In genomic region chr3:119763772-119764171, GRCm38 (mm10) we compare ENCODE assay signal across 14 mouse cellular contexts.
"Had no signal": no experiment of that assay in that cellular context is flagged by ENCODE, and none has a peak within 500 bp of the region (broad histone marks: within the 10 kb centered on the region; RNA-seq: fewer than 3 reads in every experiment).

No protein-coding gene starts in this region.

- H3K27me3 ChIP-seq: megakaryocyte, embryonic 14.5 days; midbrain, embryonic 13.5 days; midbrain, embryonic 15.5 days; neural tube, embryonic 12.5 days; stomach, embryonic 15.5 days had no signal

- ATAC-seq: midbrain, embryonic 13.5 days; midbrain, embryonic 15.5 days had no signal

- H3K4me3 ChIP-seq: megakaryocyte, embryonic 14.5 days; midbrain, embryonic 13.5 days; midbrain, embryonic 15.5 days; neural tube, embryonic 12.5 days; stomach, embryonic 15.5 days had no signal

- DNase-seq: lung, adult 18-20 months; lung, embryonic 14.5 days; lung, postnatal 10 days; lung, postnatal 4 days; right cerebral cortex, postnatal 14 days; thymus, adult 2 months; thymus, postnatal 25 days had no signal

- H3K4me1 ChIP-seq: midbrain, embryonic 13.5 days; midbrain, embryonic 15.5 days; neural tube, embryonic 12.5 days; stomach, embryonic 15.5 days had no signal

- H3K9me3 ChIP-seq: midbrain, embryonic 13.5 days; midbrain, embryonic 15.5 days; neural tube, embryonic 12.5 days; stomach, embryonic 15.5 days had no signal

- H3K27ac ChIP-seq: liver, embryonic 14.5 days; midbrain, embryonic 13.5 days; midbrain, embryonic 15.5 days; neural tube, embryonic 12.5 days; stomach, embryonic 15.5 days; stomach, postnatal 0 days had no signal
